In genomic region chr9:116531121-116531520, GRCm38 (mm10) we compare ENCODE assay signal across 17 mouse cellular contexts.
"Had no signal": no experiment of that assay in that cellular context is flagged by ENCODE, and none has a peak within 500 bp of the region (broad histone marks: within the 10 kb centered on the region; RNA-seq: fewer than 3 reads in every experiment).

No protein-coding gene starts in this region.

- H3K36me3 ChIP-seq: lung, embryonic 15.5 days; midbrain, embryonic 13.5 days; midbrain, embryonic 15.5 days; neural tube, embryonic 12.5 days had no signal

- H3K9ac ChIP-seq: lung, embryonic 15.5 days; midbrain, embryonic 13.5 days; midbrain, embryonic 15.5 days; neural tube, embryonic 12.5 days had no signal

- H3K27me3 ChIP-seq: lung, embryonic 15.5 days; megakaryocyte, embryonic 14.5 days; midbrain, embryonic 13.5 days; midbrain, embryonic 15.5 days; neural tube, embryonic 12.5 days had no signal

- ATAC-seq: lung, postnatal 0 days; midbrain, embryonic 13.5 days; midbrain, embryonic 15.5 days had no signal

- H3K27ac ChIP-seq: lung, embryonic 15.5 days; macrophage; midbrain, embryonic 13.5 days; midbrain, embryonic 15.5 days; neural tube, embryonic 12.5 days had no signal

- H3K4me3 ChIP-seq: lung, embryonic 15.5 days; megakaryocyte, embryonic 14.5 days; midbrain, embryonic 13.5 days; midbrain, embryonic 15.5 days; neural tube, embryonic 12.5 days had no signal

- H3K4me2 ChIP-seq: lung, embryonic 15.5 days; midbrain, embryonic 11.5 days; midbrain, embryonic 13.5 days; midbrain, embryonic 15.5 days; neural tube, embryonic 12.5 days had no signal

- H3K9me3 ChIP-seq: lung, embryonic 15.5 days; midbrain, embryonic 15.5 days had no signal

- DNase-seq: lung, adult 2 months; lung, postnatal 14 days; lung, postnatal 36 days; right cerebral cortex, postnatal 25 days; right cerebral cortex, postnatal 4 days; spleen, adult 18-20 months; thymus, adult 18-20 months; thymus, postnatal 14 days; thymus, postnatal 36 days had no signal

- H3K4me1 ChIP-seq: lung, embryonic 15.5 days; megakaryocyte, embryonic 14.5 days; midbrain, embryonic 13.5 days; midbrain, embryonic 15.5 days; neural tube, embryonic 12.5 days had no signal
